Mouse (Mus musculus) right cerebral cortex, postnatal 4 days (tissue): ENCODE results near the gene Tsku.

Source experiments
- DNase-seq: peaks from one replicate; pipeline ENCODE4 v3.0.0-alpha.2; 2022

Gene Tsku

GRCm38 (mm10) chr7:98361063-98361652 lies at the start of gene Tsku:
Gene Tsku (minus strand): TSS chr7:98361328.
- DNase-seq = peak; percentile 94

- DNase-seq = no peak
Measured at GRCm38 (mm10) chr7:98407615-98408014, 46.5 kb upstream of the Tsku start.

GRCm38 (mm10) chr7:98403996-98404395 lies 42.9 kb upstream of the Tsku start:
- DNase-seq = no peak

- DNase-seq = no peak
Measured at GRCm38 (mm10) chr7:98402582-98403574, 41.8 kb upstream of the Tsku start.

DNA sequence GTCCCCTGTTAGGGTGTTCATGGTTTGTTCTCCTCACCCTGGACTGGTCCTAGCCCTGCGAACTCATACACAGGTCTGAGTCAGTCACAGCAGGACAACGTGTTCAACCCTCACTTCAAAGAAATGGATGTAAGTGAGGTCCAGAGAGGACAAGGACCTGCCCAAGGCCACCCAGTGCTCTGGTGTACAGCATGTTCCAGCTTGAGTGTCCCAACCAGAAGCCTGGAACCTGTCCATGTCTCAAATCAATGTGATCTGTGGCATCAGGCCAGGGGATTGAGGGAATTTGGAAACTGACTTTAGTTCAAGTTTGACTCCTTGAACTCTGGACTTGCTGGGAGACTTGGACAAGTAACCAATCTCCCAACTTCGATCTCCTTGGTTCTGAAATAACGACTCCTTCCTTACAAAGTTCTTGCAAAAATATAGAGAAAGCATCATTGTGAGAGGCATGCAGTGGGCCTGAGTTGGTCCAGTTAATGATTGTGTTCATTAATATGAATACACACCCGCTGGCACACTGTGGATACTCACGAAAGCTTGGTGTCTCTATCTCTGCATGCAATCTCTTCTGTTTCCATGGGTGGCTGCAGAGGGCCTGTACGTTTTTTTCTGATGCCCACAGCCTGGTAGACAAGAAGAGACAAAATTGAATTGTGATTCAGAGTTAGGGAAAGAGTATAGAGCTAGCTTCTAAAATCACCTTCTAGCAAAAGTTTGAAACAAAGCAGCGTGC lies 31.5 kb upstream of the Tsku start:
- no peak for DNase-seq

- DNase-seq = peak; percentile 23
Measured at GRCm38 (mm10) chr7:98391351-98391936, 30.3 kb upstream of the Tsku start.

- no peak for DNase-seq
Measured at GRCm38 (mm10) chr7:98390486-98390885, 29.4 kb upstream of the Tsku start.

DNA sequence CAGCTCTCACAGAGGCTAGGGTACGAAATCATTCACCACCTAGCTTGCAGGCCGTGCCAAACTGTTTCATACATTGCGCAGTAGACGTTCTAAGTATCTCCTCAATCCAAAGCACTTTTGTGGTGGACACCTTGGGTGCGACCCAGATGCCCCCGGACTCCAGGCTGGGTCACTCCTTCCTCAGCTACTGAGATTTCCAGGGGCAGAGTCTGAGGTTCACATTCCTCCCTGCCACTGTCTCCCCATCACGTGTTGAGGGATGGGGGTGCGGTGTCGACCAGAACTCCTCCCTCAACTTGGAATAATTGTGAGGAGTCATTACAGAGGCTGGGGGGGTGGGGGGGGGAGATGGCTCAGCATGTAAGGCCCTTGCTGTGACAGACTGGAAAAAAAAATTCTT lies 28.5 kb upstream of the Tsku start:
- no peak for DNase-seq

GRCm38 (mm10) chr7:98388881-98389501 lies 27.9 kb upstream of the Tsku start:
- no peak for DNase-seq

DNA sequence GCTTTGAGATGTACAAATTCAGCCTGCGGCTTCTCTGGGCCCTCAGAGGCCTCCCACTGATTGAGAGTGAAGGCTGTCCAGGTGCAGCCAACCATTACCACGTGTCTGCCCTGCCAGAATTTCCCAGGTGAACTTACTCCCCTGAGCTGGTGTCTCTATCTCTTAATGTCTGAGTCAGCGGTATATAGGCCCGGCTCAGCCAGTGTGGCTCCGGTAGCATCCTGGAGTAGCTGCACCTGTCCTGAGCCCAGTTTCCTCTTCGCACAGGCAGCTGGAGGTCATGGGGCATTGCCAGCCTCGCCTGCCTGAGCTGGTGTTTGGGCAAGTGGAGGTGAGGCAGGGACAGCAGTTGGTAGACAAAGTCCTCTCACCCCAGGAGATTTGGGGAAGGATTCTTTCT lies 26.1 kb upstream of the Tsku start:
- DNase-seq = no peak

DNA sequence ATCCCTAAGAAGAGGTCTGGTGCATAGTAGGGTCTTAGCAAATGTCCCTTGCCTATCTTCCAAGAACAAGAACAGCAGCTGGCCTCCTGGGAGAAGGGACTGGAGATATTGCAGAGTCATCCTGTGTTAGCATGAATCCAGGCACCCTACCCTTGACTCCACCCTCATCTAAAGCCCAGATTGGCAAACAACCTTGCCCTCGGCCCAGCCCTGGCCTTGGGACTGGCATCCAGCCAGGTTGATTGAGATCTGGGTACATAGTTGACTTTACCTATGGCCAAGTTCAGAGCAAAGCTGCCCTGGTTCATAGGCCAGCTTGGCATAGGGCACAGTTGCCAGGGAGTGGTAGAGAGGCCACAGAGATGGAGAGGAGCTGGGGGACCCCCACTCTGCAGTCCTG lies 24.0 kb upstream of the Tsku start:
- DNase-seq = no peak

GRCm38 (mm10) chr7:98383337-98383736 lies 22.2 kb upstream of the Tsku start:
- no peak for DNase-seq

DNA sequence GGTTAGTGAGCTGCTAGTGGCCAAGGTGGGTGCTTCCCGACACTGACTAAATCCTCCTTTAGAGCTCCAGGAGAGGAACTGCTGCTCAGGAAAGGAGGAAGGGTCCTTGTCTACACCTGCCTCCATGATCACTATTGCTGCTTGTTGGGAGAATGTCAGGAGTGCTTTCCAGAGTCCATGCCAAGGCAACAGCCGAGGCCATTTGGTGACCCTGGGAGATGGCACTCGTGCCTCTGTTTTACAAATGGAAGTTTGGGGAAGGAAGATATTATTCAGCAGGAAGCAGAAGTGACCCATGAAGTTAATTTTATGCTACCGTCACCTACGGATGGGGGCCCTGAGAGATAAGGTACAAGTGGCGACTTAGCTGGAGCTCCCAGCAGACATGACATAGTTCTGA lies 21.7 kb upstream of the Tsku start:
- DNase-seq = no peak

- no peak for DNase-seq
Measured at GRCm38 (mm10) chr7:98380224-98380925, 19.2 kb upstream of the Tsku start.

GRCm38 (mm10) chr7:98379232-98379631 lies 18.1 kb upstream of the Tsku start:
- DNase-seq = no peak

DNA sequence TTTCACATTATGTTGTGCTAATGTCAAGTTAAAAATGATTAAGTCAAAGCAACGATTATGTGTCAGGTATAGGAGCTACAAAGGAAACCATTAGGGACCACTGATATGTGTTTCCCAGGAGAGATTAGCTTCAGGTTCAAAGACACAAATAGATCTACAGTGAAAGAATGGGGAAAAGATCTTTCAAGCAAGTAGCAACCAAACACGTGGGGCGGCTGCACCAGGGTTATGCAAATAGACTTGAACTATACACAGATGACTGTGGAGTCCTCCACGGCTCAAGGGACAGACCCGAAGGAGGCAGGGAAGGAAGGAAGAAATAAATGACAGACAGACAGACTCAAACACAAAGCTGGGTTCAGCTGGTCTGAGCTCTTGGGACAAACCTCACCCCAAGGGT lies 16.1 kb upstream of the Tsku start:
- no peak for DNase-seq

GRCm38 (mm10) chr7:98371161-98371560 lies 10.0 kb upstream of the Tsku start:
- DNase-seq = no peak

GRCm38 (mm10) chr7:98369762-98370369 lies 8.7 kb upstream of the Tsku start:
- DNase-seq = no peak

DNA sequence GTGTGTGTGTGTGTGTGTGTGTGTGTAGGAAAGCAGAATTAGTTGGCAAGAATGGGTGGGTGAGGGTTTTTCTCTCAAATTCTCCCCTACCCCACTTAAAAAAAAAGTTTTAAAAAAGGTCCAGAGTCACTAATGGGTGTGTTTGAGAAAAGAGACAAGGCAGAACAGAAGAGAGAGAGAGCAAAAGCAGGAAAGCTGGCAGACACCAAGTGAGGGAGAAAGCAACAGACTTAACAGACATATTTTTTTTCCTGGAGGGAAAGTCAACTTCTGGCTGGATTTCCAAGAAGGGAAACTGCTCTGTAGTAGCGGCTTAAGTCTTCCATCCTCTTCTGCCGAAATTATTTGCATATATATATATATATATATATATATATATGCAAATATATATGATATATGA lies 534 bp upstream of the Tsku start:
- no peak for DNase-seq

- DNase-seq = peak; percentile 35
Measured at GRCm38 (mm10) chr7:98360621-98360990, 522 bp downstream of the Tsku start.

DNA sequence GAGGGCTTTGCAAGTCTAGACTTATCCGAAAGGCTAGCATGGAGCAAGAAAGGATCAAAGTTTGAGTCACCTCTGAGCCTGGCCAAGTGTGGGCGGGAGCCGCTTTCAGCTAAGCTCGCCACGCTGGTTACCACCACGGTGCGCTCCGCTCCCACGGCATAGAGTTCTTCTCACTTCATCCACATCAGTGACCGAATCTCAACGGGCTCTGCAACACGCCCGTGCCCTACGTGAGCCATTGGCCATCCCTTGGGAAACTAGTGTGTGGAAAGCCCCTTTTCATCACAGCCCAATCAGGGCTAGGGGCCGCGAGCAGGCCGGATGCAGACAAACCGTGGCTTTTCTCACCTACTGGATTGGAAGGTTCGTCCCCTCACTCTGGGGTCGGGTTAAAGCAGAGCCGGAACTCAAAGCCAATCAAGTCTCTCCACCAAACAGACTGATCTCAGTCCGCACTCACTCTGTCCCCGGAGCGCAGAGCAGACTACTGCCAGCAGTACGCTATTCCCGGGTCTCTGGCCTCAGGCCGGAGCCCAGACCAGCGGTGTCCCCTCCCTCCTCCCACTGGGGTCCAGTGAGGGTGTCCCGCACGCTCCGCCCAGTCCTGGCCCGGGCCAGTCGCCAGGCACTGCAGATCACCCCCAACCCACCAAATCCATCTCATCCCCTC lies 1.0 kb downstream of the Tsku start:
- DNase-seq = peak; percentile 28
